21 mouse cellular contexts compared by ENCODE assay signal in genomic region chr10:7196668-7197400, GRCm38 (mm10). TPM values are rescaled to one million over a fixed set of nuclear protein-coding genes. Genes with fewer than 3 reads are reported as not detected.
A peak's percentile ranks its signal among the peaks of the same experiment; 100 is the strongest.
DNase-seq lines count a peak whose midpoint lies in the region; ATAC-seq and TF ChIP-seq lines count a peak whose summit lies in the region.
"Had no signal": no experiment of that assay in that cellular context is flagged by ENCODE, and none has a peak within 500 bp of the region (broad histone marks: within the 10 kb centered on the region; RNA-seq: fewer than 3 reads in every experiment).

No protein-coding gene starts in this region.

- peaks cover 20% of the 10 kb centered on the region for H3K4me1 ChIP-seq in heart, embryonic 11.5 days (ENCODE audit: control insufficient read depth, insufficient read depth, low read length)
- no peaks in the 10 kb centered on the region; the same call in 1 of the 2 replicates for H3K4me1 ChIP-seq in heart, adult 2 months (ENCODE audit: control insufficient read depth, insufficient read depth, low read length)
- H3K4me1 ChIP-seq in intestine, embryonic 15.5 days (replicated peaks): peaks cover 18% of the 10 kb centered on the region
- H3K4me1 ChIP-seq in intestine, postnatal 0 days (replicated peaks; ENCODE audit: control insufficient read depth, insufficient read depth, low read length): 0 out of 2 replicates have a peak, but pooled peaks cover 8% of the 10 kb centered on the region

- no peaks in the 10 kb centered on the region for H3K36me3 ChIP-seq in heart, embryonic 11.5 days (ENCODE audit: control insufficient read depth, insufficient read depth, low read length)
- no peaks in the 10 kb centered on the region for H3K36me3 ChIP-seq in heart, adult 2 months (ENCODE audit: control insufficient read depth, insufficient read depth, low read length)
- no peaks in the 10 kb centered on the region for H3K36me3 ChIP-seq in intestine, embryonic 15.5 days
- no peaks in the 10 kb centered on the region for H3K36me3 ChIP-seq in intestine, postnatal 0 days (ENCODE audit: control insufficient read depth, insufficient read depth)
- H3K36me3 ChIP-seq: embryonic facial prominence, embryonic 13.5 days; limb, embryonic 12.5 days; midbrain, embryonic 10.5 days had no signal

- peaks cover 9% of the 10 kb centered on the region for H3K79me2 ChIP-seq in heart, adult 2 months (replicated peaks; ENCODE audit: control insufficient read depth, insufficient read depth, low read length)

- peak; percentile 12 for DNase-seq in cerebellum, adult 11 months
- no peak for DNase-seq in heart, adult 2 months
- DNase-seq in urinary bladder, postnatal 14 days (ENCODE audit: low spot score): peak; percentile 57
- DNase-seq in urinary bladder, postnatal 25 days (ENCODE audit: low spot score): no peak
- DNase-seq: adrenal gland, adult 8-10 months; cerebellum, postnatal 10 days; gastrocnemius, postnatal 25 days; kidney, adult 18-20 months; retina, postnatal 1 day; thymus, postnatal 36 days had no signal

- no peak overlapping the region for H3K4me2 ChIP-seq in heart, embryonic 11.5 days
- H3K4me2 ChIP-seq in intestine, embryonic 15.5 days (replicated peaks): no peak overlapping the region
- no peak overlapping the region for H3K4me2 ChIP-seq in intestine, postnatal 0 days (replicated peaks; ENCODE audit: low read depth)
- H3K4me2 ChIP-seq: embryonic facial prominence, embryonic 13.5 days; limb, embryonic 12.5 days had no signal

- WGBS in heart, embryonic 11.5 days (ENCODE audit: insufficient replicate concordance): 67% methylated on average over 8 of the region's 8 CpGs
- 83% methylated on average over 8 of the region's 8 CpGs for WGBS in heart, adult 2 months
- whole genome bisulfite sequencing in intestine, embryonic 15.5 days: 75% methylated on average over 8 of the region's 8 CpGs
- WGBS in intestine, postnatal 0 days: 66% methylated on average over 8 of the region's 8 CpGs

- ATAC-seq in cerebellum, adult (ENCODE audit: insufficient number of reproducible peaks, low FRiP score, low TSS enrichment): no peak
- ATAC-seq in heart, embryonic 11.5 days (replicated peaks; ENCODE audit: insufficient number of reproducible peaks, low FRiP score, low TSS enrichment): no peak
- peak; percentile 31; the same call in 1 of the 2 replicates for ATAC-seq in intestine, embryonic 15.5 days
- no peak for ATAC-seq in intestine, postnatal 0 days
- ATAC-seq: hindbrain, embryonic 16.5 days; Patski had no signal

- H3K27me3 ChIP-seq in heart, embryonic 11.5 days (ENCODE audit: control insufficient read depth, insufficient read depth, low read length): no peaks in the 10 kb centered on the region
- no peaks in the 10 kb centered on the region for H3K27me3 ChIP-seq in heart, adult 2 months (ENCODE audit: control insufficient read depth, insufficient read depth, low read length)
- H3K27me3 ChIP-seq in intestine, embryonic 15.5 days (replicated peaks): no peaks in the 10 kb centered on the region
- H3K27me3 ChIP-seq in intestine, postnatal 0 days (replicated peaks; ENCODE audit: control insufficient read depth, insufficient read depth, low read length): no peaks in the 10 kb centered on the region
- H3K27me3 ChIP-seq: embryonic facial prominence, embryonic 13.5 days; limb, embryonic 12.5 days; Patski had no signal

- no peak for TF ChIP-seq POLR2A in heart, adult 2 months (IDR thresholded peaks at IDR 0.05; ENCODE audit: insufficient read depth, low read depth, low read length)

- no peak for TF ChIP-seq CTCF in heart, adult 2 months (IDR thresholded peaks at IDR 0.05)
- TF ChIP-seq CTCF in intestine, postnatal 0 days (IDR thresholded peaks at IDR 0.05; ENCODE audit: low read depth): no peak

- no peak for TF ChIP-seq EP300 in heart, adult 2 months (IDR thresholded peaks at IDR 0.05; ENCODE audit: insufficient read depth, low read depth, low read length)

- H3K27ac ChIP-seq in heart, embryonic 11.5 days (ENCODE audit: low read depth, low read length): 0 out of 2 replicates have a peak overlapping the region, but pooled peaks have one; percentile 22
- H3K27ac ChIP-seq in heart, adult 2 months: no peak overlapping the region
- H3K27ac ChIP-seq in intestine, embryonic 15.5 days: no peak overlapping the region
- no peak overlapping the region for H3K27ac ChIP-seq in intestine, postnatal 0 days (ENCODE audit: low read depth, low read length)
- H3K27ac ChIP-seq: embryonic facial prominence, embryonic 13.5 days; kidney, postnatal 0 days; limb, embryonic 12.5 days; macrophage; midbrain, embryonic 10.5 days had no signal

- no peak overlapping the region for H3K9ac ChIP-seq in heart, embryonic 11.5 days (ENCODE audit: low read depth, low read length)
- H3K9ac ChIP-seq in heart, adult 2 months (ENCODE audit: low read depth, low read length): no peak overlapping the region
- no peak overlapping the region for H3K9ac ChIP-seq in intestine, embryonic 15.5 days
- H3K9ac ChIP-seq in intestine, postnatal 0 days (ENCODE audit: low read depth, low read length): no peak overlapping the region
- H3K9ac ChIP-seq: embryonic facial prominence, embryonic 13.5 days; limb, embryonic 12.5 days had no signal

- intact Hi-C loops in heart, adult 2 months (cut with DNase I): no loop called here

- H3K9me3 ChIP-seq in heart, embryonic 11.5 days (replicated peaks; ENCODE audit: control insufficient read depth, low read length): no peaks in the 10 kb centered on the region
- no peaks in the 10 kb centered on the region for H3K9me3 ChIP-seq in intestine, embryonic 15.5 days
- no peaks in the 10 kb centered on the region for H3K9me3 ChIP-seq in intestine, postnatal 0 days (ENCODE audit: control insufficient read depth)
- H3K9me3 ChIP-seq: embryonic facial prominence, embryonic 13.5 days; limb, embryonic 12.5 days; midbrain, embryonic 10.5 days had no signal

- H3K4me3 ChIP-seq in heart, embryonic 11.5 days (ENCODE audit: low read depth, low read length): no peak overlapping the region
- no peak overlapping the region for H3K4me3 ChIP-seq in heart, adult 2 months
- no peak overlapping the region for H3K4me3 ChIP-seq in intestine, embryonic 15.5 days (replicated peaks)
- no peak overlapping the region for H3K4me3 ChIP-seq in intestine, postnatal 0 days (ENCODE audit: low read depth, low read length)
- H3K4me3 ChIP-seq: embryonic facial prominence, embryonic 13.5 days; limb, embryonic 12.5 days; midbrain, embryonic 10.5 days had no signal

RNA-seq across cellular contexts. Expression of gene Cnksr3, which starts 15.2 kb away (rescaled TPM):
- polyA plus RNA-seq in heart, embryonic 11.5 days (2014; fragmentation: Nextera tagmentation; extraction: Ambion mirVana): 3.9 and 5.8 TPM in 2 replicates
- 10 to 100 TPM; 22.2 to 28.3 TPM for total RNA-seq in heart, adult 2 months (2021)
- polyA plus RNA-seq in heart, adult 2 months (2012; rRNA removed): 9.3 and 10.4 TPM in 2 replicates
- polyA plus RNA-seq in intestine, embryonic 15.5 days (2015; fragmentation: Nextera tagmentation; extraction: Ambion mirVana): 12.6 and 13.6 TPM in 2 replicates
- 6.6 and 6.8 TPM in 2 replicates for polyA plus RNA-seq in intestine, postnatal 0 days (2015; fragmentation: Nextera tagmentation; extraction: Ambion mirVana)

Comparison
In these comparisons a context has a peak if more than half of its experiments do, and no peak if none do; other contexts are left out.
1. DNase-seq: peak in cerebellum, adult 11 months (single experiment) and urinary bladder, postnatal 14 days (single experiment); none in heart, adult 2 months (0 of 2) and urinary bladder, postnatal 25 days (single experiment).